Mouse (Mus musculus) hindbrain, embryonic 16.5 days (tissue): ENCODE data around the gene Stag3. TPM values are rescaled to one million over a fixed set of nuclear protein-coding genes. Genes with fewer than 3 reads are reported as not detected.
A peak's percentile ranks its signal among the peaks of the same experiment; 100 is the strongest.

Source experiments
- ATAC-seq: fragments of 200-750 bp; cut with Nextera tagmentation; 2 replicates; pipeline ENCODE4 v1.8.0; 2017; ENCODE audit warnings: moderate TSS enrichment, moderate library complexity
- H3K27ac ChIP-seq: fragments of 300-500 bp; sonication (generic); 2 replicates; pipeline ENCODE4 v1.5.1; 2014; ENCODE audit warnings: low read depth, mild to moderate bottlenecking, control low read depth, low read length, moderate library complexity
- H3K27me3 ChIP-seq: fragments of 300-500 bp; sonication (generic); replicated peaks from 2 replicates; pipeline ENCODE4 v1.6.1; 2014; ENCODE audit warnings: low read length; ENCODE audit not compliant: control insufficient read depth, insufficient read depth
- H3K36me3 ChIP-seq: fragments of 300-500 bp; sonication (generic); 2 replicates; pipeline ENCODE4 v1.6.1; 2014; ENCODE audit warnings: mild to moderate bottlenecking, low read length, moderate library complexity, mixed read lengths; ENCODE audit not compliant: control insufficient read depth, insufficient read depth
- H3K4me1 ChIP-seq: fragments of 300-500 bp; sonication (generic); 2 replicates; pipeline ENCODE4 v1.6.1; 2014; ENCODE audit warnings: low read depth, low read length; ENCODE audit not compliant: control insufficient read depth, insufficient read depth
- H3K4me2 ChIP-seq: fragments of 300-500 bp; sonication (generic); 2 replicates; pipeline ENCODE4 v1.6.1; 2014; ENCODE audit warnings: mild to moderate bottlenecking, low read length, control low read depth, moderate library complexity
- H3K4me3 ChIP-seq: fragments of 300-500 bp; sonication (generic); 2 replicates; pipeline ENCODE4 v1.5.1; 2014; ENCODE audit warnings: mild to moderate bottlenecking, low read length, control low read depth, moderate library complexity
- H3K9ac ChIP-seq: fragments of 300-500 bp; sonication (generic); 2 replicates; pipeline ENCODE4 v1.6.1; 2014; ENCODE audit warnings: low read depth, mild to moderate bottlenecking, control low read depth, low read length, moderate library complexity
- H3K9me3 ChIP-seq: fragments of 300-500 bp; sonication (generic); 2 replicates; pipeline ENCODE4 v1.6.1; 2014; ENCODE audit warnings: mild to moderate bottlenecking, low read length, moderate library complexity; ENCODE audit not compliant: control insufficient read depth
- WGBS: fragments of 180-500 bp; shearing (Covaris S2); extraction: QIAGEN DNeasy Blood & Tissue Kit; methylation state at CpG from one replicate; pipeline ENCODE4 v1.1.7; 2014; 5-methylcytosine and 5-hydroxymethylcytosine counted together
- polyA plus RNA-seq: library from polyadenylated mRNA; unstranded; fragments of >200 nt; fragmentation: Nextera tagmentation; extraction: Ambion mirVana; gene quantifications from 2 replicates; pipeline ENCODE4 v1.2.1, GENCODE M21; 2015

The Stag3 gene
- polyA plus RNA-seq, 1 experiment from 2014 or later, result 10.3 TPM

DNA sequence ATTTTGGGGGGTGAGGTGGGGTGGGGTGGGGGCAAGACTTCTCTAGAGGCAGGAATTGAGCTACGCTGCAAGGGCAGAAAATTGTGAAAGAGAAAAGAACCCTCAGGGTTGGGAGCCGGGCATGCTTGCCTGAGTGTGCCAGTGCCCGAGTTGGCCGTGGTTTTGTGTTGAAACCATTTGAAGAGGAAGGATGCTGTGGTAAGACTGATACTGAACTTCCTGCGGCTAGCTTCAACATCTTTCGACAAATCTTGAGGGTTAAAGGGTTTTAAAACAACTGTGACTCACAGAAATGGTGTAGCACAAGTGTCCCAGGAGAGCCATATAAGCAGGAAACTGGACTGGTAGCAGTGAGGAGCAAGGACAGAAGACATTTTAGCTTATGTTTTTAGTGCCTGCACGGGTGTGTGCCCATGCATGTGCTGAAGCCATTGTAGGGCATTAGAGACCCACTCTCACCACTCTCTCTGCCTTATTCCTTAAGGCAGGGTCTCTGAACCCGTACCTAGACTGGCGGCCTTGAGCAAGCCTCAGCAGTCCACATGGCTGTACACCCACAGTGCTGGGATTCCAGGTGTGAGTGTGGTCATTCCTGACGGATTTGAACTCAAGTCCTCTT, 23.0 kb upstream of the Stag3 start:
- Histone ChIP-seq H3K4me3 (no peak overlapping the region), H3K27me3 (no peaks in the 10 kb centered on the region), H3K4me2 (no peak overlapping the region), H3K9me3 (no peaks in the 10 kb centered on the region), H3K27ac (no peak overlapping the region), H3K36me3 (peaks cover 24% of the 10 kb centered on the region), H3K9ac (no peak overlapping the region), H3K4me1 (peaks cover 12% of the 10 kb centered on the region)
- WGBS, result 89% methylated on average over 10 of the region's 10 CpGs
- ATAC-seq, result no peak

DNA sequence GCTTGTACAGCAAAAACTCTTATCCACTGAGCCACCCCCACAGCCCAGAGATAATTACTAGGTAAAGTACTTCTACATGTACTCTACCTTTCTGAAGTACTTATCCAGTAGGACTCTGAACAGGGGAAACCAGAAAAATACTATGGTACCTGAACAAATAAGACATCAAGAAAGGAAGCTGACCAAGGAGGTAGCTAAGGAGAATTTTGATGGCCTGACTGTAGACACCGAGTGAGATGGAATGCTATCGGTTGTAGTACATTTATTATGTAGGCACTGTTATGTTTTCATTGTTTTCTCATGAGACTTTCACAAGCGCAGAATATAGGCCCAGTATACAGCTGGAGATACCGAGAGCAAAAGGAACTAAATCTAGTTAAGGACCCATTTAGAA, 22.5 kb upstream of the Stag3 start:
- Histone ChIP-seq H3K27ac (no peak overlapping the region), H3K27me3 (no peaks in the 10 kb centered on the region), H3K4me1 (peaks cover 16% of the 10 kb centered on the region), H3K9ac (no peak overlapping the region), H3K9me3 (no peaks in the 10 kb centered on the region), H3K4me3 (no peak overlapping the region), H3K36me3 (peaks cover 24% of the 10 kb centered on the region), H3K4me2 (no peak overlapping the region)
- ATAC-seq, result no peak
- WGBS, result 94% methylated on average over 4 of the region's 4 CpGs

DNA sequence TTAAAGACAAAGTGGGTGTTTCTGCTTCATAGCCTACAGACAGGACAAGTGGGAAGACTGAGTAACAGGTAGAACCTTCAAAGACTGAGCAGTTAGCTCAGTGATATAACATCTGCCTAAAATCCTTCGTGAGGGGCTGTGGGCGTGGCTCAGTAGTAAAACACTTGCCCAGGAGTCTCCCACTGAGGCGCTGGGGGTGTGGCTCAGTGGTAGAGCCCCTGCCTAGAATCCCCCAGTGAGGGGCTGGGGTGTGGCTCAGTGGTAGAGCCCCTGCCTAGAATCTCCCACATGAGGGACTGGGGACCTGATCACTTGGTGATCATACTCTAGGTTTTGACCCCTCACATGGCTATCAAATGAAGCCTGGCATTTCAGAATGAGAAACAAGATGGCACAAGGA, 22.0 kb upstream of the Stag3 start:
- Histone ChIP-seq H3K4me1 (peaks cover 21% of the 10 kb centered on the region), H3K9me3 (no peaks in the 10 kb centered on the region), H3K27ac (no peak overlapping the region), H3K4me3 (no peak overlapping the region), H3K9ac (no peak overlapping the region), H3K36me3 (peaks cover 24% of the 10 kb centered on the region), H3K27me3 (no peaks in the 10 kb centered on the region), H3K4me2 (no peak overlapping the region)
- 94% methylated on average over 3 of the region's 3 CpGs for WGBS
- ATAC-seq, result no peak

DNA sequence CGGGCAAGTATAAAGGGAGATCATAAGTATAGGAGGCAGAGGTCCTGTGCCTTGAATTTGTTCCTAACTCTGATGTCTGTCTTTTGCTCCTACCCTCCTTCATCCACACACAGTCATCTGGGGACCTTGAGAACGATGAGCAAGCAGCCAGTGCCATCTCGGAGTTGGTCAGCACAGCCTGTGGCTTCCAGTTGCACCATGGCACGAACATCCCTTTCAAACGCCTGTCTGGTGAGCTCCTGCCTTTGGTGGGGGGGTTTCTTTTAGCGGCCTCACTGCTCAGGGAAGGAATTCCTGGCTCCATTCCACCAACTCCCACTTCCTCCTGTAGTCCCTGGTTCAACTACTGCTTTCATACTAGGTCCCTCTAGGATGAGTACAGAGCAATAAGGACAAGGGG, 21.5 kb upstream of the Stag3 start:
- Histone ChIP-seq H3K36me3 (peaks cover 24% of the 10 kb centered on the region), H3K4me2 (no peak overlapping the region), H3K27me3 (no peaks in the 10 kb centered on the region), H3K9ac (no peak overlapping the region), H3K27ac (no peak overlapping the region), H3K9me3 (no peaks in the 10 kb centered on the region), H3K4me1 (peaks cover 24% of the 10 kb centered on the region), H3K4me3 (no peak overlapping the region)
- 85% methylated on average over 6 of the region's 6 CpGs for WGBS
- no peak for ATAC-seq

DNA sequence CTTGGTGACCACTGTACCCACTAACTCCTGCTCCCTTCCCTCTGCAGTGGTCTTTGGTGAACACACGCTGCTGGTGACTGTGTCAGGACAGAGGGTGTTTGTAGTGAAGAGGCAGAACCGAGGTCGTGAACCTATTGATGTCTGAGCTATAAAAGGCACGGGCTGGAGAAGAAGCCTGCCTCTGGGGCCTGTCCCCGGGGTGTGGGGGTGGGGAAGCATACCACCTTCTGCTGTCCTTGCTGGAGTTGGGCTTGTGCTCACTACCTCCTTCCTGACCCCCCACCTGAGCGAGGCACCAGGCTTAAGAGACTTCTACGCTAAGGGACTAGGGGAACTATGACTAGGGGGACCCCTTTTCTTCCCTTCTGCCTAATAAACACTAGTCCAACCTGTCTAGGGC, 21.0 kb upstream of the Stag3 start:
- Histone ChIP-seq H3K27ac (no peak overlapping the region), H3K36me3 (peaks cover 24% of the 10 kb centered on the region), H3K4me1 (peaks cover 24% of the 10 kb centered on the region), H3K9me3 (no peaks in the 10 kb centered on the region), H3K27me3 (no peaks in the 10 kb centered on the region), H3K9ac (no peak overlapping the region), H3K4me2 (no peak overlapping the region), H3K4me3 (no peak overlapping the region)
- WGBS, result 74% methylated on average over 7 of the region's 7 CpGs
- no peak for ATAC-seq

DNA sequence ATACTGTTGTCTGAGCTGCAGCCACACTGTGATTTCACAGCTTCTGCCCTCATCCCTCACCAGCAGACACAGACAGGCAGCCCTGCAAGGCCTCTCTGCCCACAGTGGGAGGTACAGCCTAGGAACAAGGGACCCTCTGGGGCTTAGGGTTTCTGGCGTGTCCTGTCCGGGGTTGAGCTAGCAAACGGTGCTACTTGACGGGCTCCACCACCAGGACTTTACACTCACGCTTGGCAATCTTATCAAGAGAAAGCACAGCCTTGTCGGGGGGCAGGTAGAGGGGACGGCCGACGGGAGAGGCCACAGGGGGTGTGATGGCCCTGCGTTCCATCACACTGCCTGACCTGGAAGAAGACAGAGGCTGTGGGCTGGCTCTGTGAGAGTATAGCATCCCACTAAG, 20.0 kb upstream of the Stag3 start:
- Histone ChIP-seq H3K36me3 (peaks cover 24% of the 10 kb centered on the region), H3K27me3 (no peaks in the 10 kb centered on the region), H3K4me1 (peaks cover 27% of the 10 kb centered on the region), H3K4me2 (no peak overlapping the region), H3K27ac (no peak overlapping the region), H3K4me3 (no peak overlapping the region), H3K9ac (no peak overlapping the region), H3K9me3 (no peaks in the 10 kb centered on the region)
- WGBS, result 86% methylated on average over 10 of the region's 10 CpGs
- no peak for ATAC-seq

DNA sequence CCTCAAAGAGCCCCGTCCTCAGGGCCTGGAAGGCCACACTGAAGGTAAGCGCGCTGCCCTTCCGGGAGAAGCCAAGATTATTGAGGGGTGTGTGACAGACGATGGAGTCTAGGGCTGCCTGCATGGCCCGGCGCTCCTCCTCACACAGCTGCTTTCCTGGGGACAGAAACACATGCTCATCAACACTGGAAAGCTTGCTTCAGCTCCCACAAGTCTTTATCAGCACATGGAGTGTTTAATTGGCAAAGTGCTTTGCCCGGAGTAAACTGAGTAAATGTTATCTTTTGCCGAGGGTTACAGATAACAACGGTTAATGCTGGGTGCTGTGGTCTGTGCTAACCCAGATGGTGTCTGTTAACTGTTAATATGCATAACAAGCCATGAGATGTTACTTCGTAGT, 19.2 kb upstream of the Stag3 start:
- no peak overlapping the region for H3K4me2 ChIP-seq
- no peaks in the 10 kb centered on the region for H3K9me3 ChIP-seq
- no peak overlapping the region for H3K27ac ChIP-seq
- peaks cover 27% of the 10 kb centered on the region for H3K4me1 ChIP-seq
- no peaks in the 10 kb centered on the region for H3K27me3 ChIP-seq
- no peak overlapping the region for H3K4me3 ChIP-seq
- 93% methylated on average over 11 of the region's 11 CpGs for WGBS
- no peak for ATAC-seq
- H3K36me3 ChIP-seq, result peaks cover 26% of the 10 kb centered on the region
- no peak overlapping the region for H3K9ac ChIP-seq

DNA sequence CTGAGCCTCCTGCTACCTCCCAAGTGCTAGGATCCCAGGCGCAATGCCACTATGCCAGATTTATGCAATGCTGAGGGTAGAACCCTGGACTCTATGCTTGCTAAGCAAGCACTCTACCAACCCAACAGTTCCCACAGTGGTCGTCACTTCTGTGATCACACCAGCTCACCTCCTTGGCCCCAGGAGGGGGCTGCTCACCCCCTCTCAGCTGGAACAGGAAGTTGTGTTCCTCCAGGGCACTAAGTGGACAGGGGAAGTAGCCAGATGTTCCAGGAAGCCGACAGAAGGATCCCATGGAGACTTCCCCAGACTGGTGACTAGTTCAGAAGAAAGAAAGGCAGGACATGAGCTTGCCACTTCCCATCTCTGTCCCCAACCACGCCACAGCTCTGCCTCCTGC, 18.0 kb upstream of the Stag3 start:
- Histone ChIP-seq H3K36me3 (peaks cover 34% of the 10 kb centered on the region), H3K27me3 (no peaks in the 10 kb centered on the region), H3K9me3 (no peaks in the 10 kb centered on the region), H3K27ac (no peak overlapping the region), H3K4me3 (no peak overlapping the region), H3K4me1 (peaks cover 18% of the 10 kb centered on the region), H3K9ac (no peak overlapping the region), H3K4me2 (no peak overlapping the region)
- ATAC-seq, result no peak
- 89% methylated on average over 4 of the region's 4 CpGs for WGBS

DNA sequence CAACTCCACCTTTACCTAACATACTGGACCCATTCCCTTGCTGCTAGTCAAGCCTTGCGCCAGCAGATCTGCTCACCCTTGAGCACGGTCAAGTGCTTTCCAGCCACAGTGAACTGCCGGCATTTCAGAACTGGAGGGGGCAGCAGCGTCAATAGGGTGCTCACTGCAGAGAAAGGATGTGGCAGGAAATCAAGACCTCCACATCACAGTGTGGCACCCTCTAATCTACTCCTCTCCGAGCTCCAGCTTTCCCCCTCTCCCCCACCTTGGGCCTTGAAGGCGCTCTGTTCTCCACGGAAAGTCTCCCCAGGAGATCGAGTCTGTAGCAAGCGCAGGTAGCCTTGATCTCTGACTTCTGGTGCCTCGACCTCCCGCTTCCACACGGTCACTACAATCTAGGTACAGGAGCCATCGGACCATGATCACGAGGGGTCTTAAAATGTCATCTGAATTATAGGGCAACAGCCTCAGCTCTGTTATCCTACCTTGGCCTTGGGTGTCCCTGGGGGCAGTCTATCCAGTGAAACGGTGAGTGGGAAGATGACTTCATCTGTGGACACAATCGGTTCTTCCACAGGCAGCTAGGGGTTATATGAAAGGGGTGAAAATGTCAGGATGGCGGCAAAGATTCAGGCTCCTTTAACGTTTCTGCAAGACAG, 17.3 kb upstream of the Stag3 start:
- peak overlapping the region; percentile 92 for H3K4me3 ChIP-seq
- H3K27me3 ChIP-seq, result no peaks in the 10 kb centered on the region
- peaks cover 18% of the 10 kb centered on the region for H3K4me1 ChIP-seq
- H3K27ac ChIP-seq, result no peak overlapping the region
- peak overlapping the region; percentile 96 for H3K9ac ChIP-seq
- peaks cover 32% of the 10 kb centered on the region for H3K36me3 ChIP-seq
- ATAC-seq, result no peak
- 62% methylated on average over 18 of the region's 18 CpGs for WGBS
- no peaks in the 10 kb centered on the region for H3K9me3 ChIP-seq
- peak overlapping the region; percentile 96 for H3K4me2 ChIP-seq
